ENCODE assay signal across 28 mouse cellular contexts in the genomic region with DNA sequence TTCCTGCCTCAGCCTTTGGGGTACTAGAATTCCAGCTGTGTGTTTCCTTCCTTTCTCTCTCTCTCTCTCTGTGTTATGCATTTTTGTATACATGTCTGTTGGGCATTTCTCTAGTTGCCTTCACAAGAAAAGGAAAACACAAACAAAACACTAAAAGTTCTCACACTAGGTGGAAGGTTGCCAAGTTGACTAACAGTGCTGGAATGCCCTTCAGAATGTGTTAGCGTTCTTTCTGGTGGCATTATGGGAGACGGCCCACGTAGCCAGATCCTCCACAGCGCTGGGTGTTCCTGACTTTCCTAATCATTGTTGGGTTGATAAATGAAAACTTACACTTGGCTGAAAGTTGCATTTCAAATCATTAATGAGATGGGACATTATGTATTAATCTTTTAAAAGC. TPM values are rescaled to one million over a fixed set of nuclear protein-coding genes. Genes with fewer than 3 reads are reported as not detected.
"Had no signal": no experiment of that assay in that cellular context is flagged by ENCODE, and none has a peak within 500 bp of the region (broad histone marks: within the 10 kb centered on the region; RNA-seq: fewer than 3 reads in every experiment).

No protein-coding gene starts in this region.

- H3K27ac ChIP-seq: kidney, postnatal 0 days; left cerebral cortex, adult 2 months; limb, embryonic 12.5 days; limb, embryonic 15.5 days; liver, embryonic 14.5 days; stomach, postnatal 0 days had no signal

- H3K4me2 ChIP-seq: limb, embryonic 12.5 days; limb, embryonic 15.5 days; liver, embryonic 11.5 days; midbrain, embryonic 11.5 days had no signal

- H3K9ac ChIP-seq: limb, embryonic 12.5 days; limb, embryonic 15.5 days; liver, embryonic 14.5 days; liver, postnatal 0 days had no signal

- DNase-seq: kidney, postnatal 25 days; layer of hippocampus, postnatal 36 days; liver, postnatal 0 days; lung, postnatal 4 days; midbrain, embryonic 14.5 days; right cerebral cortex, postnatal 4 days; thymus, adult 2 months; thymus, postnatal 14 days; thymus, postnatal 4 days had no signal

- H3K27me3 ChIP-seq: limb, embryonic 12.5 days; limb, embryonic 15.5 days had no signal

- H3K9me3 ChIP-seq: limb, embryonic 15.5 days had no signal

- ATAC-seq: intestine, postnatal 0 days; liver, postnatal 0 days had no signal

- H3K36me3 ChIP-seq: limb, embryonic 12.5 days; limb, embryonic 15.5 days had no signal

- H3K4me3 ChIP-seq: left cerebral cortex, adult 2 months; limb, embryonic 12.5 days; limb, embryonic 15.5 days had no signal

RNA-seq across cellular contexts. Expression of gene 1600014C23Rik, which starts 44.8 kb away (rescaled TPM):
- total RNA-seq: layer of hippocampus, adult 8-10 months; layer of hippocampus, postnatal 10 days; layer of hippocampus, postnatal 36 days; left cerebral cortex, adult 2 months; left cerebral cortex, postnatal 10 days; left cerebral cortex, postnatal 36 days; megakaryocyte progenitor cell, adult 5-6 weeks; megakaryocyte-erythroid progenitor cell, adult 5-6 weeks; midbrain, postnatal 0 days had no signal
- polyA plus RNA-seq: intestine, embryonic 14.5 days; intestine, postnatal 0 days; limb, embryonic 12.5 days; limb, embryonic 15.5 days; liver, embryonic 11.5 days; liver, embryonic 14.5 days; liver, postnatal 0 days; midbrain, embryonic 14.5 days; neural tube, embryonic 11.5 days; neural tube, embryonic 14.5 days; stomach, postnatal 0 days; thymus, adult 2 months had no signal
